Mouse (Mus musculus) cerebellum, adult 18-20 months (tissue): ENCODE measurements around the gene Psme2.

Experiments
- DNase-seq, 2 experiments: peaks; one replicate each; pipeline ENCODE4 v3.0.0; 2021

The Psme2 gene

DNA sequence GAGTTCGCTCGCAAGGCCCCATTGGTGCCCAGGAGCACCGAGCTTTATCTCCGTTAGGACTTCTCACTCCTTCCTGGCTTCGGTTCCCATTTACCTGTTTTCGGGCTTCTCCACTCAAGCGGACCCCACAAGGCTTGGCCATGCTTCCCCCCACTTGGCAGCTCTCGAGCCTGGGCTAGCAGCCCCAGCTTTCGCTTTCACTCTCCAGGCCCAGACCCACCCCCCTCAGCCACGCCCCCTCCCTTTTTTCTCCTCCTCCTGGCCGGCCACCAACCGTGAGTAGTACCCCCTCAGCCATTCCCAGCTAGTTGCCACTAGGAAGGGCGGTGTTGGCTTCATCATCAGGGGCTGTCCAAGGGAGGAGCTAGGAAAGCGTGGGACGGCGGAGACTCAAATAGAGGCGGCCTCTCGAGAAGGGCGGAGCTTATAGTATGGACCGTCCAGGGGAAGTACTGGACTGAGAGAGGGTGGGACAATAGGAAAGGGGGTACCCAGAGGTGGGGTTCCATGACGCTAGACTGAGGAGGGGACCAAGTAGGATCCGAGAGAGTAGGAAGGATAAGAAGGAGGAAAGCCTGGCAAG lies at the start of gene Psme2:
Gene Psme2, minus strand, starts transcription at position 366 of the 583 bp plus-strand sequence.
- peak; percentile 74 to 85 for DNase-seq

DNA sequence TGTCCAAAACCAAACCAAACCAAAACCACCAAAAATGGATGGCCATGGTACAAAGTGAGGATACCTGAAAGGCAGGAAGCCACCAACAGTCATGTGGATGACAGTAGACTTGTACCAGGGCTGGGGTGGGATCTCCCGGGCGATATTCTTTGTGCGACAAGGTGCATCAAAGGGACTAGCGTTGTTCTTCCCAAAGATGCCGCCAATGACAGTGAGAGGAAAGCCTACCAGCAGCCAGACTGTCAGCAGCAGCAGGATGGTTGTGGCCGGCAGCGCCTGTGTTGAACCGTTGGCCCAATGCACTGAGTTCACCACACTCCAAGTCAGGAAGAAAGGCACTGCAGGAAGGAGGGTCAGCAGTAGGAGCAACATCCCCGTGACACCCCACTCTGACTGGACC lies 46.9 kb upstream of the Psme2 start, which contains the start of gene Gm49378:
Gene Gm49378, minus strand, starts transcription at position 101 of the 400 bp plus-strand sequence.
- DNase-seq: no peak

DNA sequence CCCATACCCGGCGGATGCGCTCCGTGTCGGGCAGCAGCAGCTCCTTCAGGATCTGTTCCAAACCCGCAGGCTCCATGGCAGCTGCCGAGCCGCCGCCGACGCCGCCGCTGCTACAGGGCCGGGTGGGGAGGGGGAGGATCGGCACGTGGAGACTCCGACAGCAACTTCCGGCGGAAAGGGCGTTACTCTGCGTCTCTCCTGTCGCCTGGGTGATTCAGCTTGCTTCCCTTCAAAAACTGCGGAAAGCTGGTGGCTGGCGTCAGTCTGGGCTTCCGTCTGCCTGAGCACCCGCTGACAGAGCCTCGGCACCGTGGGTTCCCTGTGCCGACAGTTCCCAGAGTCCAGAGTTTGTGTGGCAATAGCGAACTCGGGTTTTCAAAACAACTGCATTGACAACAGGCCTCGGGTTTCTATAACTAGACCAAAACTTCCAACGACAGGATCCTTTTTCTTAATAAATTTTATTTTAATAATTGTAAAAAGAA lies 44.7 kb upstream of the Psme2 start, which contains the start of gene Ipo4:
Gene Ipo4, minus strand, starts transcription at position 435 of the 485 bp plus-strand sequence.
- DNase-seq: peak; percentile 84 to 89

DNA sequence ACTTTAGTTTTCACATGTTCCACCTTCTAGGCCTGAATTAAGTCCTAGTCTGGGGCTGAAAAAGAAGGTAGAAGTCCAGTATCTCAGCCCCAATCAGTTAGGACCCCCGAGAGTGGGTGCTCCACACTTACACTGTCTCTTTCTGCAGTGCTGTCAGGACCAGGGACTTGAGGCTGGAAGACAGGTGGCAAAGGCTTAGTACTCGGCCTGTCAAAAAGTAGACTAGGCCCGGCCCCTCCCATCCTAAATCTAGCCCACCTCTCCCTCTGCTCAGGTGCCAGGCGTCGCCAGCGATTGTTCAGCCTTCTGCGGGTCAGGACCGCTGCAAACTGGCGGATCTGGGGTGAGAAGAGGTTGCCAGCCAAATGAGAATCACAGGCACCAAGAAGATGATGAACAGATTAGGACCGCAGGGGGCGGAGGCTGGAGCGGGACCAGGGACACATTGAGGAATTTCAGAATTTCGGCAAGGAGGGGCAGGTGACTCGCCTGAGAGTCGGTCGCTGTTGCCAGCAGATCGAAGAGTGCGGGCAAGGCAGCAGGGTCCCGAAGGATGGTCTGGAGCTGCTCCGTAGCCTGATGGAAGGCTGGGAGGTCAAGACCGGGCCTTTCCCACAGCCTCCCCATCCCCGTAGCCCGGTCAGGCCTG lies 44.1 kb upstream of the Psme2 start:
- DNase-seq: peak; percentile 59 to 63

DNA sequence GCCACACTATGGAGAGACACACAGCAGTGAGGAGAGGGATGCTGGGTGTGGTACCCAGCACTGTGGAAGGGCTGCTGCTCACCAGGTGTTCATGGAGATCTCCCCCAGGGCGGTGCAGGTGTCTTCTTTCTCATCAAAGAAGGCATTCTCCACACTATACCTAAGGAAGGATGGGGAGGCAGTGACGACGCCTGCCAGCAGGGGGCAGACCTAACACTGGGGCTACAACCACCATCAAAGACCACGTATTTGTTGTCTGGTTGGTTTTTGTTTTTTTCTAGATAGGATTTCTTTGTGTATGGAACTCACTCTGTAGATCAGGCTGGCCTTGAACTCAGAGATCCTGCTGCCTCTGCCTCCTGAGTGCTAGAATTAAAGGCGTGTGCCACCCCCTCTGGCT lies 38.4 kb upstream of the Psme2 start:
- DNase-seq: peak; percentile 24 to 43

DNA sequence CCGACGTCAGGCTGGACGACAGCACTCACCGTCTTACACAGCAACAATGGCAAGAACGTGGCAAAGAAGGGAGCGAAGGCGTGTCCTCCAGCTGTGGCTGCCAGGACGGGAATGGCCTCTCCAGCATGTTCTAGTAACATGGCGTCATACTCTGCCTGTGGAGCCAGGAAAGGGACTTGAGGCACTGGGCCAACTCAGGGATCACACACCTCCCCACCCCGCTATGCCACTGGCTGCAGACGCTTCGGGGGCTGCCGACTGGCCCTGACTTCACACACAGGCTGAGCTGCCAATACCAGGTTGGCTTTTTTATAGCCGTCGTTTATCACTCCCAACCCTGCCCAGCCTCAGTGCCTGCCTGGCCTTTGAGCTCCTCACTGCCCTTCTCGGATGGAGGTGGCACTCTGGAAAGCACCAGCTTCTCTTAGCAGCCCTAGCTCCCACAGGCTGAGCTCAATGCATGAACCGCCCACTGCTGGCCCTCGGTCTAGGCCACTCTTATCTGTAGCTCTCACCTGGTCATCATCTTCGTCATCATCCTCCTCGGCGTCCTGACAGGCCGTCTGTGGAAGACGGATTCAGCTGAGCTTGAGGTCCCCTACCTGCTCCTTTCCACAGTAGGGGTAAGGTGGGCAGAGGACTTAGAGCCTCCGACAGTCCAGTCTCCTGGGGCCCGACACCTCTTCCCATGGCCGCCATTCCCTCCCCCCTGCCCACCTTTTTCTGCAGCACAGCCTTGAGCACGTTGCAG lies 37.3 kb upstream of the Psme2 start:
- DNase-seq: no peak

DNA sequence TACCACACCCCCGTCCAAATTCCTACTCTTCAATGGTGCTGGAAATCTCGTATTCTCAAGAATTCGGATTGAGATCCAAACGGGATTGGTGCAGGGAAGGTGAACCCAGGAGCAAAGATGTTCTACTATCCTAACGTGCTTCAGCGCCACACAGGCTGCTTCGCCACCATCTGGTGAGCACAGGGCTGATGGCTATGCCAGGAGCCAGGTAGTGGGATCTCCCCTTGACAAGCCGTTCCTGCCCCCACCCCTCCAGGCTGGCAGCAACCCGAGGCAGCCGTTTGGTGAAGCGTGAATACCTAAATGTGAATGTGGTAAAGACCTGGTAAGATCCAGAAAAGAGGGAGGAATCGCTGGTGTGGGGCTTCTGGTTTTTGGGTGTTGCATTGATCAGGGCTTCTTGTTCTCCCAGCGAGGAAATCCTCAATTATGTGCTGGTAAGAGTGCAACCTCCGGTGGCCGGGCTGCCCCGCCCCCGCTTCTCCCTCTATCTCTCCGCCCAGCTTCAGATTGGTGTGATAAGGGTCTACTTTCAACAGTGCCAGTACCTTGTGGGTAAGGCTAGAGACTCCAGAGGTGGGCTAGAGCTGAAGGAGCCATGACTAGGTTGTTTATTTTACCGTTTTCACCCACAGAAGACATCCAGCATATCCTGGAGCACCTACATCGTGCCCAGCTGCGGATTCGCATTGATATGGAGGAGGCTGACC lies 27.7 kb upstream of the Psme2 start:
- peak; percentile 36 to 47 for DNase-seq

DNA sequence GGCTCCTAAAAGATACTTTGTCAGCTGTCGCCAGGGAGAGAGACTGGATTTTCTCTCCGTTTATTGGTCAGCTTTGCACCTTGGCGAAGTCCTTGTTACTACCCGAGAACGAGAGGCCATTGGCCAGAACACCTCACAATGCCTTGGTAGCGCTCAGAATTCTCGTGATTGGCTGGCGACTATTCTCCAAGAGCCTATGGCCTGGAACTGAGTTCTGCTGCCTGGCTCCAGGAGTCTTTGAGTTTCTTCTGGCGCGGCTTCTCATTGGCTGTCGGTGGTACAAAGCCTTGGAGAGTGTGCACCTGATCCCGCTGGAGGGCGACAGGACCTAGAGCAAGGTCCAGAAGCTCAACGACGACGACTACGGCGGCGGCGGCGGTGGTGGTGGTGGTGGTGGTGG lies 26.9 kb upstream of the Psme2 start, which contains the start of gene Rec8:
Gene Rec8, plus strand, starts transcription at position 216 of the 400 bp plus-strand sequence.
- DNase-seq: peak; percentile 69 to 83

DNA sequence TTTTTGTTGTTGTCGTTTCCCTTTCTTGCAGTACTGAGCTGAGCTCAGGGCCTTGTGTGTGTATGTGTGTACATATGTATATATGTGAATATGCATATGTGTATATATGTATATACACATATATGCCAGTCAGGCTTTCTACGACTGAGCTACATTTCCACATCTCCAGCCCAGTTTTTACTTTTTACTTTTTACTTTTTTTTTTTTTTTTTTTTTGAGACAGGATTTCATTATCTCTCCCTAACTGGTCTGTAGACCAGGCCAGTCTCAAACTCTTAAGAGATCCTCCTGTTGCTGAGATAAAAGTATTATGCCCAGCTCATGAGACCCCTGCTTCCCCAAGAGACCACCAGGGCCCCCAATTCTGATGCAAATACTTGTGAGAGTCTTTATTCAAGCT lies 25.9 kb upstream of the Psme2 start:
- no peak for DNase-seq

DNA sequence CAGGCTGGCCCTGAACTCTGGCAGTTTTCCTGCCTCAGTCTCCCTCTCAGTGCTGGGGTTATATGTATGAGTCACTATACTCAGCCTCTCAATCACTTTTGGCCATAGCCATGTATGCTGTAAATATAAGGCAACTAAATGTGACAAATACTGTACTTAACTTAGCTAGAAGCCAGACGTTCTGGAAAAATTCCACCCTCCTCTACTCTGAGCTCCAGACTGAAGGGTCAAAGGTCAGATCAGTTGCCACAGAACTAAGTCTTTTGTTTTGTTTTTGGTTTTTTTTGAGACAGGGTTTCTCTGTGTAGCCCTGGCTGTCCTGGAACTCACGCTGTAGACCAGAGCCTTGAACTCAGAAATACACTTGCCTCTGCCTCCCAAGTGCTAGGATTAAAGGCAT lies 25.0 kb upstream of the Psme2 start:
- no peak for DNase-seq

DNA sequence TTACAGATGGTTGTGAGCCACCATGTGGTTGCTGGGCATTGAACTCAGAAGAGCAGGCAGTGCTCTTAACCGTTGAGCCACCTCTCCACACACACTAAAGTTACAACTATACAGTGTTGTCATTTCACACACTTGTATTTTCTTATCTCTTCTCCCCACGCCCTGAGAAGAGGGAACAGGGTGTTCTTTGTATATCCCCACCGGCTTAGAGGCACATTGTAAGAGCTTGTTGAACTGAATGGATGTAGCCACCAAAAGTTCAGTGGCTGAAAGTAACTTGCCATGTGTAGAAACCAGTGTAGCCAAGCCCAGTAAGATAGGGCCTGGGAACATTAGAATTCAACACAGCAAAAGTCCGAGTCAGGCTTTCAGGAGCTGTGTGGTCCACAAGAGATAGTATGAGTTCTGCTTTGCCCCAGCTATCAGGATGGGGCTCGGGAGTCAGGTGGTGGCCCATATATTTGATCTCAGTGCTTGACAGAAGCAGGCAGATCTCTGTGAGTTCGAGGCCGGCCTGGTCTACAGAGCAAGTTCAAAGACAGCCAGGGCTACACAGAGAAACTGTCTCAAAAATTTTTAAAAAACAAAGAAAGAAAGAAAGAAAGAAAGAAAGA lies 23.8 kb upstream of the Psme2 start:
- DNase-seq: no peak

DNA sequence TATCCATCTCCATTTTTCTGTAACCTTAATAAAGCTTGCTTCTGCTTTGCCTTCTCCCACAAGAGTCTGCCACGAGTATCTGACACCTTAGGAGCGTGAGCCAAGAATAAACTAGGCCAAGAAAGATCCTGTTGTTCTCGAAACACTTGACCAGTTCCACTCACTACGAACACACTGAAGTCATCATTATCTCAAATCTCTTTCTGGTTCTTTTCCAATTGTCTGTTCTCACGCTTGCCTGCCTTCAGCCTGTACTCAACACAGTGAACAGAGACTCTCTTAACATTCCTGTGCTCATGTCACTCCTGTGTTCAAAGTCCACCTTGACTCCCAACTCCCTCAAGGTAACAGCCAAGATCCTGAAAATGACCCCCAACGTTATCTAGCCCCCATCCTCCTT lies 22.4 kb upstream of the Psme2 start:
- DNase-seq: no peak

DNA sequence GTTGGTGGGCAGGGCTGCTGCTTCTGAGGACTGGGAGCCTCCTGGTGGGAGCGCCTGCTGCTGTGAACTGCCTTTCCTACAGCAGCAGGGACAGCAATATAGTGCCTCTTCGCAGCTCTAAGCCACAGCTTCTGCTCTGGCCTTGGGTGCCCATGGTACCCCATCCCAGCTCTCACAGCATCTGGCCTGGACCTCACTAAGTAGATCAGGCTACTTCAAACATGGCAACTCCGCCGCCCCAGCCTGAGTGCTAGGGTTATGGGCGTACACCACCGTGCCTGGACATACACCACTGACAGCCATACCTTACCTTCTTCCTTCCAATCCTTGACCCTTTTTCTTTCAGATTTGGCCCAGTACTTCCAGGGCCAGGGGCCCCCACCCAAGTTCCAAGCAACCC lies 17.4 kb upstream of the Psme2 start:
- no peak for DNase-seq

DNA sequence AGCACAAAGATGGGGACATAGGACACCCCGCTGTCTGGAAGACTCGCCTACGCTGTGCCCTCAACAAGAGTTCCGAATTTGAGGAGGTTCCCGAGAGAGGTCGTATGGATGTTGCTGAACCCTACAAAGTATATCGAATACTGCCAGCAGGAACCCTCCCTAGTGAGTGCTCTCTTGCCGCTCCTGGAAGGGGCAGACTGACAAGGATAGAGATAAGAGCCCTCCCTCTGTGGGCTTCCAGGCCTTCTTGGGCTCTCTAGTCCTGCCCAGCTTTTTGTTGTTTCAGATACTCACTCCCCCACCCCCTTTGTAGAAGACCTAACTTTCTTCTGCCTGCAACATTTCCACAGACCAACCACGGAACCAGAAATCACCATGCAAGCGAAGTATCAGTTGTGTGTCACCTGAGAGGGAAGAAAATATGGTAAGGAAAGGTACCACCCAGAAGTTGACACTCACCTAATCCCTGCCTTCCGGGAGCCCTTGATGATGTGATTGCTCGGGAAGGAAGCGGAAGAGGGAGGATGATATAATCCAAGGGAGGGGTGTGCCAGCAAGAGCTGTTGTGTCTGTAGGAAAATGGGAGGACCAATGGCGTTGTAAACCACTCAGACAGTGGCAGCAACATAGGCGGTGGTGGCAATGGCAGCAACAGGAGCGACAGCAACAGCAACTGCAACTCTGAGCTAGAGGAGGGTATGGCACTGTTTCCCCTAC lies 15.0 kb upstream of the Psme2 start:
- DNase-seq: no peak

DNA sequence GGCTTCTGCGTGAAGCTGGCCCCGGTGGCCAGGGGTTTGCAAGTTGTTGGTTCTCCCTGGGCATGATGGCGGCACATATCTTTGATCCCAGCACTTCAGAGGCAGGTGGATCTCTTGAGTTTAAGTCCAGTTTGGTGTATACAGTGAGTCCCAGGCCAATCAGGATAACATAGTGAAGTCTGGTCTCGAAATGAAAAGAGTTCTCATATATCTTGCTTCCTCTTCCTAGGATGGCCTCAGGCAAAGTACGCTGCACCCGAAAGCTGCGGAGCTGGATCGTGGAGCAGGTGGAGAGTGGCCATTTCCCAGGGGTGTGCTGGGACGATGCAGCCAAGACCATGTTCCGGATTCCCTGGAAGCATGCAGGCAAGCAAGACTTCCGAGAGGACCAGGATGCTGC lies 13.9 kb upstream of the Psme2 start:
- no peak for DNase-seq

DNA sequence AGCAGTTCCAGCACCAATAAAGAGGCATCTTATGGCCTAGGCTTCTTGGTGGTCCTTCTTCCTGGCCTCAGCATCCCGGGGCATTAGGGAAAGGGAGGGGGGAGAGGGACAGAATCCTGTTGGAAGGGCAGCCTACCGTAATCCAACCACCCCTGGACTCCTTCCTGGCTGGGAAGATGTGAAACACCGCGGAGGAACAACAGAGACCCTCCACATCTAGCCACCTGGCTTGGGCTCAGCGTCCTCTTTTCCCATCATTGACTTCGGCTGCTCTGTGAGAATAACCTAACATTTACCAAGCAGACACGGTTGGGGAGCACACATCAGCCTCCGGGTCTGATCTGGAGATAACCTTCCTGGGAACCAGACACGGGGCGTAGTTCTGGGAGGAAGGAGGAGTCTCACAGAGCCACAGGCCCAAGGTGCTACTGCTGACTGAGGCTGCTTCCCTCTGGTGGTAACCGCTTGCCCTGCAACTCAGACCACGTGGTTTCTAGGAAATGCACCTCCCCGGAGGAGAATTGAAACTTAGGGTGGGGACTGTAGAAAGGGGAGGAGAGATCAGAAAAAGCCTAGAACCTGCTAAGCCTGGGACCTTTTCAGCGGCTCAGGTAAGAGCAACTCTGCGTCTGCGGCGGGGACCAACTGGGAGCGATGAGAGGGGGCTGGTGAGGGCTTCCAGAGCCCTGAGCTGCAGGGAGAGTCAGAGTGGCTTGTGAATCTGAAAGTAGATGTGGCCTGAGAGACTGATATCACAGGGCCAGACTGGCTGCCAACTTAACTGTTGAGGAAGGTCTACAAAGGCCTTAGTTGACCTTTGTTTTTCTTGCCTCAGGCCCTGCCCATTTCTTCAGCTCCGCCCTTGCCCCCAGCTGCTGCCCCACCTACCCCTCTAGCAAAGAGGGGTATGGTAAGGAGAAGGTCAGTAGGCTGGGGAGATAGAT lies 13.0 kb upstream of the Psme2 start:
- DNase-seq: peak; percentile 81 to 91

DNA sequence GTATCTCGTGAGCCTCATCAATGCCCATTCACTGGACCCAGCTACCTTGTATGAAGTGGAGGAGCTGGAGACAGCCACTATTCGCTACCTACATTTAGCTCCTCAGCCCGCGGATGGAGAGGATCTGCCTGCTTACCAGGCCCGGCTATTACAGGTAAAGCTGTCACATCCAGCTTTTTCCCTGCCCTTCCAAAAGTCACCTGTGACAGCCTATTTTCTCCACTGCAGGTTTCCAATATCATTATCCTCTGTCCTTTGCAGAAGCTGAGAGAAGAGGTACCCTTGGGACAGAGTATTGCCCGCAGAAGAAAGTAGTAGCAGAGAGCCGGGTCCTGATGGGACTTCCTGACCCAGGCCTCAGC lies 12.3 kb upstream of the Psme2 start, which contains the start of gene Irf9:
Gene Irf9, plus strand, starts transcription at position 301 of the 362 bp plus-strand sequence.
- DNase-seq: no peak

DNA sequence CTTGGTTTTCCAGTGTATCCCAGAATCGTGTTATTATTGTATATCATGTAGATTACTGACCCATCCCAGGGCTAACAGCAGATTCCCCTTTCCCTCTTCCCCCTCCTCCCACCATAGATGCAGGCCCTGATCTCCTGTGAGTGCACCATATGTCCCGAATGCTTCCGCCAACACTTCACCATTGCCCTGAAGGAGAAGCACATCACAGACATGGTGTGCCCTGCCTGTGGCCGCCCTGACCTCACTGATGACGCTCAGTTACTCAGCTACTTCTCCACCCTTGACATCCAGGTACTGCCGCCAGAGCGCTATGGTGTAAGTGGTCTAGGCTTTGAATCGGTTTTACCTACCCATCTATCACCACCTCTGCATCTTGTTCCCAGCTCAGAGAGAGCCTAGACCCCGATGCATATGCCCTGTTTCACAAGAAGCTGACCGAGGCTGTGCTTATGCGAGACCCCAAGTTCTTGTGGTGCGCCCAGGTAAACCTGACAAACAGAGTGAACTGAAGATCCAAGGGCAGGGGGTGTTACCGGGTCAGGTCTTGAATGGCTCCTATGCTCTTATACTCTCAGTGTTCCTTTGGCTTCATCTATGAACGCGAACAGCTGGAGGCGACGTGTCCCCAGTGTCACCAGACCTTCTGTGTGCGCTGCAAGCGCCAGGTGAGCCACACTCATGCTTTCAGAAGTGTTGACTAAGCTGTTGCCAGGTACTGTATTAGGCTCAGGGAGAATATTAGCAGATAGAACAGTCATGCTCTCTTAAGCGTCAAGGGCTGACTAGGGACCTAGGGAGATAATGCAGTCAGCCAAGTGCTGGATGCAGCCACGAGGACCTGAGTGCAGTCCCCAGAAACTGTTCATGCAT lies 7.8 kb upstream of the Psme2 start:
- no peak for DNase-seq

DNA sequence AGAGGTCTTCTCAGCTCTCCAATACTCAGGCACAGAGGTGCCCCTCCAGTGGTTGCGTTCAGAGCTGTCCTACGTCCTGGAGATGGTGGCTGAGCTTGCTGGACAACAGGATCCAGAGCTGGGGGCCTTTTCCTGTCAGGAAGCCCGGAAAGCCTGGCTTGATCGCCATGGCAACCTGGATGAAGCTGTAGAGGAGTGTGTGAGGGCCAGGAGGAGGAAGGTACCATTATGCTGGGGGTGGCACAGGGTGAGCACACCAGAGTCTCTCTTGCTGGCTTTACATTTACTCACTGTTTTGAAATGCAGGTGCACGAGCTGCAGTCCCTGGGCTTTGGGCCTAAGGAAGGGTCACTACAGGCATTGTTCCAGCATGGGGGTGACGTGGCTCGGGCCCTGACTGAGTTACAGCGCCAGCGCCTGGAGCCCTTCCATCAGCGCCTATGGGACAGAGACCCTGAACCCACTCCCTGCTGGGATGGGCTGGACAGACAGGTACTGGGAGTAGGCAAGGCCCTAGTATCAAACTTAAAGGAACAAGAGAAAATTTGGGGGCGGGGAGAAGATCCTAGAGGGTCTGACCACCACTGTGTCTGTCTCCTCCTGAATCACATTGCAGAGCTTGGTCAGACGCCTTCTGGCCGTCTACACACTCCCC lies 5.2 kb upstream of the Psme2 start:
- DNase-seq: no peak
